Mouse (Mus musculus): ENCODE data around the gene Wdr89. TPM values are rescaled to one million over a fixed set of nuclear protein-coding genes. Genes with fewer than 3 reads are reported as not detected.

The Wdr89 gene
- polyA plus RNA-seq, 1 experiment from 2014 or later, result 14.5 TPM

GRCm38 (mm10) chr12:75668916-75669257 lies 450 bp downstream of the Wdr89 start:
- Histone ChIP-seq H3K9ac (peak overlapping the region; percentile 70), H3K4me1 (ENCODE audit: insufficient read depth) (0 out of 2 replicates have a peak, but pooled peaks cover 6% of the 10 kb centered on the region), H3K9me3 (ENCODE audit: low read depth, low read length) (no peaks in the 10 kb centered on the region), H3K36me3 (ENCODE audit: insufficient read depth) (no peaks in the 10 kb centered on the region), H3K27me3 (ENCODE audit: insufficient read depth, low read length) (no peaks in the 10 kb centered on the region), H3K4me3 (ENCODE audit: low read depth, low read length) (peak overlapping the region; percentile 69), H3K27ac (ENCODE audit: low read depth) (peak overlapping the region; percentile 86; the same call in 1 of the 2 replicates), H3K4me2 (peak overlapping the region; percentile 80)
- no peak; the same call in 1 of the 2 replicates for ATAC-seq (ENCODE audit: insufficient read depth)
- no peak for TF ChIP-seq CTCF (IDR thresholded peaks at IDR 0.05; ENCODE audit: low read depth)
- no peak for DNase-seq
- WGBS, result 1% methylated on average over 9 of the region's 9 CpGs

- Histone ChIP-seq H3K4me2 (peak overlapping the region; percentile 80), H3K36me3 (ENCODE audit: insufficient read depth) (no peaks in the 10 kb centered on the region), H3K27ac (ENCODE audit: low read depth) (no peak overlapping the region), H3K4me1 (ENCODE audit: insufficient read depth) (0 out of 2 replicates have a peak, but pooled peaks cover 6% of the 10 kb centered on the region), H3K9ac (no peak overlapping the region; the same call in 1 of the 2 replicates), H3K9me3 (ENCODE audit: low read depth, low read length) (no peaks in the 10 kb centered on the region), H3K27me3 (ENCODE audit: insufficient read depth, low read length) (no peaks in the 10 kb centered on the region), H3K4me3 (ENCODE audit: low read depth, low read length) (peak overlapping the region; percentile 69; the same call in 1 of the 2 replicates)
- ATAC-seq (ENCODE audit: insufficient read depth) (no peak), DNase-seq (no peak)
- 88% methylated on average over 2 of the region's 2 CpGs for WGBS
- no peak for TF ChIP-seq CTCF (IDR thresholded peaks at IDR 0.05; ENCODE audit: low read depth)
These were observed 1.1 kb downstream of the Wdr89 start for GRCm38 (mm10) chr12:75668221-75668620.

GRCm38 (mm10) chr12:75666939-75667338 lies 2.4 kb downstream of the Wdr89 start:
- H3K36me3 ChIP-seq (ENCODE audit: insufficient read depth), result no peaks in the 10 kb centered on the region
- H3K27me3 ChIP-seq (ENCODE audit: insufficient read depth, low read length), result no peaks in the 10 kb centered on the region
- H3K4me2 ChIP-seq, result no peak overlapping the region
- no peak for DNase-seq
- no peak for TF ChIP-seq CTCF (IDR thresholded peaks at IDR 0.05; ENCODE audit: low read depth)
- H3K4me3 ChIP-seq (ENCODE audit: low read depth, low read length), result no peak overlapping the region
- ATAC-seq (ENCODE audit: insufficient read depth), result no peak
- no peaks in the 10 kb centered on the region for H3K9me3 ChIP-seq (ENCODE audit: low read depth, low read length)
- H3K9ac ChIP-seq, result no peak overlapping the region
- no peak overlapping the region for H3K27ac ChIP-seq (ENCODE audit: low read depth)
- 0 out of 2 replicates have a peak, but pooled peaks cover 6% of the 10 kb centered on the region for H3K4me1 ChIP-seq (ENCODE audit: insufficient read depth)

GRCm38 (mm10) chr12:75664516-75664810 lies 4.9 kb downstream of the Wdr89 start:
- Histone ChIP-seq H3K36me3 (ENCODE audit: insufficient read depth) (no peaks in the 10 kb centered on the region), H3K4me1 (ENCODE audit: insufficient read depth) (no peaks in the 10 kb centered on the region), H3K9ac (no peak overlapping the region), H3K9me3 (ENCODE audit: low read depth, low read length) (no peaks in the 10 kb centered on the region), H3K27ac (ENCODE audit: low read depth) (no peak overlapping the region), H3K4me3 (ENCODE audit: low read depth, low read length) (no peak overlapping the region), H3K4me2 (no peak overlapping the region), H3K27me3 (ENCODE audit: insufficient read depth, low read length) (no peaks in the 10 kb centered on the region)
- DNase-seq (no peak), ATAC-seq (ENCODE audit: insufficient read depth) (no peak)
- 37% methylated on average over 6 of the region's 6 CpGs for WGBS
- no peak for TF ChIP-seq CTCF (IDR thresholded peaks at IDR 0.05; ENCODE audit: low read depth)

- no peaks in the 10 kb centered on the region for H3K4me1 ChIP-seq (ENCODE audit: insufficient read depth)
- no peak overlapping the region for H3K4me3 ChIP-seq (ENCODE audit: low read depth, low read length)
- no peaks in the 10 kb centered on the region for H3K9me3 ChIP-seq (ENCODE audit: low read depth, low read length)
- no peak overlapping the region for H3K9ac ChIP-seq
- no peak overlapping the region for H3K27ac ChIP-seq (ENCODE audit: low read depth)
- TF ChIP-seq CTCF (IDR thresholded peaks at IDR 0.05; ENCODE audit: low read depth), result no peak
- H3K4me2 ChIP-seq, result no peak overlapping the region
- DNase-seq (peak; percentile 13), ATAC-seq (ENCODE audit: insufficient read depth) (no peak)
- no peaks in the 10 kb centered on the region for H3K36me3 ChIP-seq (ENCODE audit: insufficient read depth)
- no peaks in the 10 kb centered on the region for H3K27me3 ChIP-seq (ENCODE audit: insufficient read depth, low read length)
- 57% methylated on average over 12 of the region's 13 CpGs for WGBS
These were observed 5.5 kb downstream of the Wdr89 start for GRCm38 (mm10) chr12:75663646-75664515.

GRCm38 (mm10) chr12:75662376-75662775 lies 7.0 kb downstream of the Wdr89 start:
- H3K27ac ChIP-seq (ENCODE audit: low read depth), result no peak overlapping the region
- TF ChIP-seq CTCF (IDR thresholded peaks at IDR 0.05; ENCODE audit: low read depth), result no peak
- H3K4me3 ChIP-seq (ENCODE audit: low read depth, low read length), result no peak overlapping the region
- DNase-seq (no peak), ATAC-seq (ENCODE audit: insufficient read depth) (no peak)
- no peaks in the 10 kb centered on the region for H3K36me3 ChIP-seq (ENCODE audit: insufficient read depth)
- 70% methylated on average over 1 of the region's 1 CpGs for WGBS
- H3K9me3 ChIP-seq (ENCODE audit: low read depth, low read length), result no peaks in the 10 kb centered on the region
- no peaks in the 10 kb centered on the region for H3K27me3 ChIP-seq (ENCODE audit: insufficient read depth, low read length)
- H3K4me1 ChIP-seq (ENCODE audit: insufficient read depth), result no peaks in the 10 kb centered on the region
- H3K9ac ChIP-seq, result no peak overlapping the region
- H3K4me2 ChIP-seq, result no peak overlapping the region

- Histone ChIP-seq H3K27ac (ENCODE audit: low read depth) (no peak overlapping the region), H3K4me3 (ENCODE audit: low read depth, low read length) (no peak overlapping the region), H3K36me3 (ENCODE audit: insufficient read depth) (no peaks in the 10 kb centered on the region), H3K4me1 (ENCODE audit: insufficient read depth) (no peaks in the 10 kb centered on the region), H3K27me3 (ENCODE audit: insufficient read depth, low read length) (no peaks in the 10 kb centered on the region), H3K9me3 (ENCODE audit: low read depth, low read length) (no peaks in the 10 kb centered on the region), H3K9ac (no peak overlapping the region), H3K4me2 (no peak overlapping the region)
- 54% methylated on average over 6 of the region's 6 CpGs for WGBS
- DNase-seq (peak; percentile 21), ATAC-seq (ENCODE audit: insufficient read depth) (no peak)
- no peak for TF ChIP-seq CTCF (IDR thresholded peaks at IDR 0.05; ENCODE audit: low read depth)
These were observed 10.9 kb downstream of the Wdr89 start for GRCm38 (mm10) chr12:75658403-75658802.
